Mouse (Mus musculus) megakaryocyte-erythroid progenitor cell, adult 5 weeks (primary cell): ENCODE data around the gene Tgfa. TPM values are rescaled to one million over a fixed set of nuclear protein-coding genes. Genes with fewer than 3 reads are reported as not detected.

Experiments
- polyA plus RNA-seq: library from polyadenylated mRNA; stranded (reverse); fragments of >175 nt; gene quantifications from 2 replicates; pipeline ENCODE4 v1.2.3, GENCODE M21; 2012

Tgfa gene
- 0.34 and 0.42 TPM in 2 replicates for polyA plus RNA-seq

DNA sequence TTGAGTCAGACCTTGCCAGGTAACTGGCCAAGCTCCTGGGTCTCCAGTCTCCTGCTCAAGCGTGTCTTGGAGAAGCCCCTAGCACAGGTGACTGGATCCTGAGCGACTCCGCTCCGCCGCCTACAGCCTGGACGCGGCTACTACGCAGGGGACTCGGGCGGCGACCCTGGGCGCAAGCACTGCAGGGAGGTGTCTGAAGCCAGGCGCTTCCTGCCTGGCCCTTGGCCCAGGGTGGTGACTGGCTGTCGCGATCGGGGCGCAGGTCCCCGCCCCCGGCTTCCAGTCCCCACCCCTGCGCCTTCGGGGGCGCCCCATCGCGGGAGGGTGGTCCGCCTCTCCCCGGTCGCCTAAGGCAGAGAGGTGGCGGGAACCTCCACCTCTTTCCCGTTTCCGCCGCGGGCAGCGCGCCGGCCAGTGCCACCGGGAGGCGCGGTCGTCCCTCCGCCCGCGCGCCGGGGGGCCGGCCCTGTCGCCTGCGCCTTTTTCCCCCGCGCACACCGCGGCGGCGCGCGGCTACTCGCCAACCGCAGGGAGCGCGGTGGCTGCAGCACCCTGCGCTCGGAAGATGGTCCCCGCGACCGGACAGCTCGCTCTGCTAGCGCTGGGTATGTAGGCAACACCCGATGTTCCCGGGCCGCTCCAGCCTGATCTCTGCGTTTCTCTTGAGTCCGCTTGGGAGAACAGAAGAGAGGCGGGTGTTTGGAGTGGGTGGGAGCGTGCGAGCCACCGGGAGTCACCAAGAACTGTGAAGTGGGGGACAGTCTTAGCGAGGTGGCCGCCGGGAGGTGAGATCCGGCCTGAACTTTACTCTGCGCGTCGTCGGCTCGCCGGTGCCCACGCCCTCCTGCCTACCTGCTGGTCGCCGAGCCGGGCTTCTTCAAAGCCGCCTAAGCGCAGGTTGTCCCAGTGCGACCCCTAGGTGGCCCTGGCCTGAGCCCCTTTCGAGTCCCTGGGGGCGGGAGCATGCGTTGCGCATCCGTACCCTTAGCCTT is at the start of gene Tgfa:
TSS of gene Tgfa (plus strand) at position 283 of the 992 bp plus-strand sequence.

Other genes starting within 250 kb of the Tgfa start
- 47.7 and 51.9 TPM in 2 replicates for gene Dusp11, start 233.6 kb upstream of the Tgfa start, polyA plus RNA-seq
- gene Figla, start 179.1 kb upstream of the Tgfa start, polyA plus RNA-seq = not detected in 2 replicates
- 22.1 and 26.0 TPM in 2 replicates for gene Add2, start 166.5 kb upstream of the Tgfa start, polyA plus RNA-seq
- 13.3 TPM in 2 replicates for gene Fam136a, start 170.4 kb downstream of the Tgfa start, polyA plus RNA-seq
- gene Snrpg, start 176.1 kb downstream of the Tgfa start, polyA plus RNA-seq = 15.6 and 19.9 TPM in 2 replicates
- gene Pcyox1, start 201.9 kb downstream of the Tgfa start, polyA plus RNA-seq = 53.8 and 59.5 TPM in 2 replicates
- gene Tia1, start 209.0 kb downstream of the Tgfa start, polyA plus RNA-seq = 38.1 and 56.0 TPM in 2 replicates
- gene Gm44790, start 231.4 kb downstream of the Tgfa start, polyA plus RNA-seq = not detected in 2 replicates
- gene C87436, start 243.2 kb downstream of the Tgfa start, polyA plus RNA-seq = 6.5 and 7.9 TPM in 2 replicates